In the genomic region with DNA sequence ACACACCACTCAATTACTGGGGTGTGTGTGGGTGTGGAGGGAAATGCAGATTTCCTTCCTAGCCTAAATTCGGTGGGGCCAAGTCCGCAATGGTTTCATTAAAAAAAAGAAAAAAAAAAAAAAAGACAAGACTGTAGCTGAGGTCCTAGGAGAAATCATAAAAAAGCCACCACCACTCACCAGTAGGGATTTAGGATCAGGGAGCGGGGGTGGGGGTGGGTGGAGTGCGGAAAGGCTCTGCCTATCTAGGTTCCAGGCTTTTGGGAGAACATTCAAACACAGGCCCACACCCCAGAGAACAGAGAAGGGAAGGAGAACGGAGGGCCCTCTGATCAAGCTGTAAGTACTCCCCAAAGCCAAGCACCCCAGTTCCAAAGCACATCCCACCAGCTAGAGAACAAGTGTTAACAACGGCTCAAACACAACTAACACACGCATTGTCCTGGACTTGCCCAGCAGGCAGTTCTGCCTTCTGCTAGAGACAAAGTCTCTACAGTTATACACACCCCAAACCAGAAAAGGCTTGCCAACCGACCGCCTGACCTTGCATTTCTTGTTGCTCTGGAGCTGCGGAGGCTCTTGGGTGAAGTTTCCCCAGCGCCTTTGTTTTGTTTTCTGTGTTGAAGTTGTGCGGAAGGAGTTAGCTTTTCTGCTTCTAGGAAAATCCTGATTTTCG, we compare ENCODE assay signal across 8 mouse cellular contexts. TPM values are rescaled to one million over a fixed set of nuclear protein-coding genes. Genes with fewer than 3 reads are reported as not detected.
DNase-seq lines count a peak whose midpoint lies in the region; ATAC-seq and TF ChIP-seq lines count a peak whose summit lies in the region.

No protein-coding gene starts in this region.

- intact Hi-C loops in heart, adult 2 months (cut with DNase I), result loop anchor here (2.0 kb wide), 1 partner anchor 66 kb away; a partner anchor contains a TSS
- intact Hi-C loops in heart, postnatal 10 days (cut with DNase I), result no loop called here
- intact Hi-C loops in left cerebral cortex, postnatal 25 days (cut with DNase I), result no loop called here

- no peaks in the 10 kb centered on the region for H3K9me3 ChIP-seq in heart, embryonic 10.5 days
- H3K9me3 ChIP-seq in midbrain, embryonic 11.5 days (ENCODE audit: control insufficient read depth, low read length), result no peaks in the 10 kb centered on the region

- H3K4me1 ChIP-seq in heart, adult 2 months (ENCODE audit: control insufficient read depth, insufficient read depth, low read length), result peaks cover 8% of the 10 kb centered on the region
- 0 out of 2 replicates have a peak, but pooled peaks cover 7% of the 10 kb centered on the region for H3K4me1 ChIP-seq in brown adipose tissue, adult 24 weeks (ENCODE audit: control insufficient read depth, insufficient read depth, insufficient read length, low read length)
- peaks cover 28% of the 10 kb centered on the region for H3K4me1 ChIP-seq in heart, embryonic 10.5 days
- H3K4me1 ChIP-seq in midbrain, embryonic 11.5 days (ENCODE audit: control insufficient read depth, insufficient read depth, low read length), result peaks cover 20% of the 10 kb centered on the region

- no peaks in the 10 kb centered on the region for H3K27me3 ChIP-seq in heart, adult 2 months (ENCODE audit: control insufficient read depth, insufficient read depth, low read length)
- H3K27me3 ChIP-seq in heart, embryonic 10.5 days (ENCODE audit: insufficient read depth, poor library complexity, severe bottlenecking), result no peaks in the 10 kb centered on the region
- H3K27me3 ChIP-seq in midbrain, embryonic 11.5 days (ENCODE audit: control insufficient read depth, insufficient read depth, low read length), result no peaks in the 10 kb centered on the region

- TF ChIP-seq EP300 in heart, adult 2 months (IDR thresholded peaks at IDR 0.05; ENCODE audit: insufficient read depth, low read depth, low read length), result 0 out of 2 replicates have a peak, but pooled peaks have one; percentile 5

- H3K4me3 ChIP-seq in heart, adult 2 months, result peak overlapping the region; percentile 72
- peak overlapping the region; percentile 69 for H3K4me3 ChIP-seq in brown adipose tissue, adult 24 weeks (ENCODE audit: insufficient read depth, low read depth, low read length)
- H3K4me3 ChIP-seq in heart, embryonic 10.5 days, result peak overlapping the region; percentile 77
- peak overlapping the region; percentile 62 for H3K4me3 ChIP-seq in midbrain, embryonic 11.5 days (ENCODE audit: low read depth, low read length)

- H3K79me2 ChIP-seq in heart, adult 2 months (replicated peaks; ENCODE audit: control insufficient read depth, insufficient read depth, low read length), result no peaks in the 10 kb centered on the region

- WGBS in heart, adult 2 months, result under 1% methylated on average over 13 of the region's 13 CpGs
- WGBS in heart, embryonic 10.5 days, result 0% methylated on average over 13 of the region's 13 CpGs
- under 1% methylated on average over 13 of the region's 13 CpGs for WGBS in midbrain, embryonic 11.5 days

- H3K4me2 ChIP-seq in midbrain, embryonic 11.5 days, result peak overlapping the region; percentile 69

- no peak for TF ChIP-seq POLR2A in heart, adult 2 months (IDR thresholded peaks at IDR 0.05; ENCODE audit: insufficient read depth, low read depth, low read length)

- peak in 1 of 2 experiments; percentile 59 for DNase-seq in heart, adult 2 months
- no peak for DNase-seq in heart, postnatal 10 days
- peak; percentile 42 to 48 for DNase-seq in B cell, adult 2 months
- no peak for DNase-seq in heart, embryonic 10.5 days (ENCODE audit: low spot score)
- DNase-seq in left cerebral cortex, postnatal 25 days (ENCODE audit: low spot score in 2 of 2), result peak; percentile 30 to 50
- peak; percentile 94 for DNase-seq in midbrain, embryonic 11.5 days (ENCODE audit: low spot score, missing footprints)
- DNase-seq in frontal cortex, postnatal 25 days (ENCODE audit: low spot score in 2 of 2), result no peak

- H3K27ac ChIP-seq in heart, adult 2 months, result peak overlapping the region; percentile 93
- peak overlapping the region; percentile 91 for H3K27ac ChIP-seq in brown adipose tissue, adult 24 weeks (replicated peaks; ENCODE audit: low read depth, low read length)
- peak overlapping the region; percentile 91 for H3K27ac ChIP-seq in heart, embryonic 10.5 days
- H3K27ac ChIP-seq in midbrain, embryonic 11.5 days (ENCODE audit: low read depth, low read length), result peak overlapping the region; percentile 85

- peak overlapping the region; percentile 49 for H3K9ac ChIP-seq in heart, adult 2 months (ENCODE audit: low read depth, low read length)
- peak overlapping the region; percentile 83 for H3K9ac ChIP-seq in midbrain, embryonic 11.5 days (ENCODE audit: low read length)

- no peak for TF ChIP-seq CTCF in heart, adult 2 months (IDR thresholded peaks at IDR 0.05)

- ATAC-seq in midbrain, embryonic 11.5 days (ENCODE audit: low FRiP score), result peak; percentile 19; the same call in 1 of the 2 replicates

- peaks cover 27% of the 10 kb centered on the region for H3K36me3 ChIP-seq in heart, adult 2 months (ENCODE audit: control insufficient read depth, insufficient read depth, low read length)
- H3K36me3 ChIP-seq in heart, embryonic 10.5 days, result peaks cover 37% of the 10 kb centered on the region
- H3K36me3 ChIP-seq in midbrain, embryonic 11.5 days (ENCODE audit: control insufficient read depth, insufficient read depth, low read length), result peaks cover 6% of the 10 kb centered on the region

RNA-seq across cellular contexts. Expression of a gene that starts 27.2 kb away (rescaled TPM):
- total RNA-seq in heart, adult 2 months (2021), result 10 to 100 TPM; 56.0 to 59.0 TPM
- 53.6 and 61.3 TPM in 2 replicates for polyA plus RNA-seq in heart, adult 2 months (2012; rRNA removed)
- total RNA-seq in heart, postnatal 10 days (2021), result 10 to 100 TPM; 51.4 to 57.2 TPM
- polyA plus RNA-seq in brown adipose tissue, adult 24 weeks (2012; ENCODE audit: insufficient read depth, insufficient read length, missing spikeins), result 30.7 and 35.9 TPM in 2 replicates
- 12.0 and 16.5 TPM in 2 replicates for polyA plus RNA-seq in heart, embryonic 10.5 days (2016; fragmentation: Nextera tagmentation; extraction: Ambion mirVana)
- 100 to 1,000 TPM; 217 to 223 TPM for total RNA-seq in left cerebral cortex, postnatal 25 days (2021)
- 13.2 and 16.5 TPM in 2 replicates for polyA plus RNA-seq in midbrain, embryonic 11.5 days (2014; fragmentation: Nextera tagmentation; extraction: Ambion mirVana)

RNA-seq across cellular contexts. Expression of a gene that starts 50.3 kb away (rescaled TPM):
- under 1 TPM; 0.34 to 0.60 TPM for total RNA-seq in heart, adult 2 months (2021)
- polyA plus RNA-seq in heart, adult 2 months (2012; rRNA removed), result 1.4 and 1.5 TPM in 2 replicates
- 1 to 10 TPM in 1 of 2 experiments, under 1 TPM in 1; 0.98 to 1.5 TPM for total RNA-seq in heart, postnatal 10 days (2021)
- polyA plus RNA-seq in brown adipose tissue, adult 24 weeks (2012; ENCODE audit: insufficient read depth, insufficient read length, missing spikeins), result 0.87 TPM in 1 of 2 replicates, not detected in the other
- 1.9 and 3.6 TPM in 2 replicates for polyA plus RNA-seq in heart, embryonic 10.5 days (2016; fragmentation: Nextera tagmentation; extraction: Ambion mirVana)
- 10 to 100 TPM; 70.0 to 76.6 TPM for total RNA-seq in left cerebral cortex, postnatal 25 days (2021)
- 8.5 and 8.8 TPM in 2 replicates for polyA plus RNA-seq in midbrain, embryonic 11.5 days (2014; fragmentation: Nextera tagmentation; extraction: Ambion mirVana)

Comparison
In these comparisons a context has a peak if more than half of its experiments do, and no peak if none do; other contexts are left out.
1. DNase-seq: peak in B cell, adult 2 months (2 of 2), left cerebral cortex, postnatal 25 days (2 of 2) and midbrain, embryonic 11.5 days (single experiment); none in heart, postnatal 10 days (0 of 2), heart, embryonic 10.5 days (single experiment) and frontal cortex, postnatal 25 days (0 of 2).
2. Peak in every context shown above with its lines, with median percentiles within 50 percentile points of each other: H3K27ac ChIP-seq and H3K4me3 ChIP-seq.